Mouse (Mus musculus): ENCODE data around the gene Tbc1d13.
"Not testable (repeated sequence)": the region's sequence is repeated elsewhere in the genome, so short reads cannot be mapped to it uniquely, and the experiment has no call there.

Tbc1d13 gene

DNA sequence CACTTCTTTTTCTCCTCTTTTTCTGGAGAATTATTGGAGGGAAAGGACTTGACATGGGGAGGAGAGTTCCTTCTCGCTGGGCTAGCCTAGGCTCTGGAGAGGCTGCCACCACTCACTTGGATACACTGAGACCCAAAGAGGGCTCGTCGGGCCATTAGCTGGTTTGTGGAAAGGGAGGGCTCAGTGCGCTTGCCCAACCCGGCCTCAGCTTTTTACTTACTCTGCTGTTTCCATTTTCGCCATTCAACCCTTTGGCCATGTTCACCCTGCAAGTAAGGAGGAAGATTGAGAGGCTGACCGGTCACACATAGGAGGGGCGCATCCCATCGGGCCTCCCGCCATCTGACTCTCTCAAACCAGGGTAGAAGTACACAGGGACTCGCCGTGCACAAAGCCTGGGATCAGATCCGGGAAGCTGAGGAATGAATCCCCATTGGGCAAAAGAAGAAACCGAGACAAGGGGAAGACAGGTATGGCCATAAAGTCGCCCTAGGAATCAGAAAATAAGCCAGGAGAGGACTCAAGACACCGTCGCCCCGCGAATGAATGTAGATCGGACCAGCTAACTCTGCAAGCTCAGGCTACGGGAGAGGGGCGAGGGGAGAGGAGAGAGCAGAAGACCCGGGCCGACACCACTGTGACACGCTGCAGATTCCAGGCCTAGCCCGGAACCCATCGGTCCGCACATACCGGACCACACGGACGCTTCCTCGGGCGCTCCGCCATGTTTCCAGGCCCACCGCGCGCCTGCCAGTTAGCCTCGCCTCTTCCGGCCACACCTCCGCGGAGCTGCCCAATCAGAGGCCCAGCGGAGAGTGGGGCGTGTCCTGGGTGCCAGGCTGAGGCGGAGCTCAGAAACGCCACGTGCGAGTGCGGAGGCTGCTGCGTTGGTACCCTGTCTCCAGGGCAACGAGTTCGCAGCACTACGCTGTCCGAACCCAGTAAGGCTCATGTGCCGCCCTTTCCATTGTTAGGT lies 44.4 kb downstream of the Tbc1d13 start, which contains the start of gene Spout1:
TSS of gene Spout1 (minus strand) at position 760 of the 976 bp plus-strand sequence.
- DNase-seq (ENCODE audit: low read depth, low spot score): peak; percentile 97

DNA sequence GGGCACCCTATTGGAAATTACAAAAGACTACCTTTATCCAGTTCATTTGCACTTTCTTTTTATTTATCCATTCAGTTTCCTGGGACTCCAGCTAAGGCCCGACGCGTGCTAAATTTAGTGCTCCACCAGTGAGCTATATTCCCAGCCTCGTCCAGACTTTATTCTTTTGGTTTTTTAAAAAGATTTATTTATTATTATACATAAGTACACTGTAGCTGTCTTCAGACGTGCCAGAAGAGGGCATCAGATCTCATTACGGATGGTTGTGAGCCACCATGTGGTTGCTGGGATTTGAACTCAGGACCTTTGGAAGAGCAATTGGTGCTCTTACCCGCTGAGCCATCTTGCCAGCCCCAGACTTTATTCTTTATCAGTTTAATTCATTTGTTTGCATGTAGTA lies 45.2 kb downstream of the Tbc1d13 start:
- DNase-seq (ENCODE audit: low read depth, low spot score): not testable (repeated sequence)

DNA sequence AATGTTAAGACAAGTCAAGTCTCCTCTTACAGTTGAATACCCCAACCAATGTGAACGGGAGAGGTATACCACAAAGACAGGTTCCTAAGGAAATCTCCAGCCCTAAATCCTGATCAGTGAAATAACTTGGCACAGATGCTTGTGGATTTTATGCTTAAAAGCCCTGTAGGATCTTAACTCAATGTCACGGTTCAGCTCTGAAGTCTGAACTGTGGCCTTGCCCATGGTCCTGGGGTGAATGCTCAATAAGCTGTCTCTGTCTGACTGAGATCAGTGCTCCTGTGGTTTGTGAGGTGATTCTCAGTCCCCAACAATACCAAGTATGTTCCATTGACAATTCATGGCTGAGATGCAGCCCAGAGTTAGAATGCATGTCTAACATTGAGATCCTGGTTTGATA lies 48.9 kb downstream of the Tbc1d13 start:
- no peak for DNase-seq (ENCODE audit: low read depth, low spot score)

DNA sequence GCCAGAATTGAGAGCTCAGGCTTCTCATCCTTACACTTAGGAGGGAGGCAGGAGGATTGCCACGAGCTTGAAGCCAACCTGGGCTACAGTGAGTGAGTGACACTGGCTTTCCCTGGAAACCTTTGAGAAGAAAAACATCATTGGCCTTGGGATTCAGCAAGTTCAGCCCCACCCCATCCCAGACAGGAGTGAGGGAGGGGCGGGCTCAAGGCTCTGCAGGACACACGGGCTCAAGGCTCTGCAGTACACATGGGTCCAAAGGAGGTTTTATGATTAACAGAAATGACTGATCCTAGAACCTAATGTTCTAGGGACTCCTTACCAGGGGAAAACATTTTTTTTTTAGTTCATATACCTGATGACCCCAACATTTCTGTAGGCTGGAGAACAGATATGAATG lies 50.2 kb downstream of the Tbc1d13 start:
- no peak for DNase-seq (ENCODE audit: low read depth, low spot score)

DNA sequence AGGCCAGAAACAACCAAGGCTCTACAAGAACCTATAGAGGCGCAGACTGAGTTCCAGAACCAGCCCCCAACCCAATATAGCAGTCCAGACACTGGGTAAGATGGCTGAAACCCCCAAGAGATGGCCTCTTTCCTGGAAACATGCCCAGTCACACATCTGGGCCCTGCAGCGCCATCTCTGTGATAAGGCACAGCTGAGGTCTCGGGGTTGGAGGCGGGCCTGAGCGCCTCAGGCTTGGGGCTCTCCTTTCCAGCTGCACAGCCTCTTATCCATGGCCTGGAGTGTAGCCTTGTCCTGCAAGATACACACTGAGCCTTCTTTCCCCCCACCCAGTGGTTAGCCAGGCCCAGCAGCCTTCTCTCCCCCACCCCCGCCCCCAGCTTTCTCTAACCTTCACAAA lies 51.7 kb downstream of the Tbc1d13 start:
- DNase-seq (ENCODE audit: low read depth, low spot score): no peak

DNA sequence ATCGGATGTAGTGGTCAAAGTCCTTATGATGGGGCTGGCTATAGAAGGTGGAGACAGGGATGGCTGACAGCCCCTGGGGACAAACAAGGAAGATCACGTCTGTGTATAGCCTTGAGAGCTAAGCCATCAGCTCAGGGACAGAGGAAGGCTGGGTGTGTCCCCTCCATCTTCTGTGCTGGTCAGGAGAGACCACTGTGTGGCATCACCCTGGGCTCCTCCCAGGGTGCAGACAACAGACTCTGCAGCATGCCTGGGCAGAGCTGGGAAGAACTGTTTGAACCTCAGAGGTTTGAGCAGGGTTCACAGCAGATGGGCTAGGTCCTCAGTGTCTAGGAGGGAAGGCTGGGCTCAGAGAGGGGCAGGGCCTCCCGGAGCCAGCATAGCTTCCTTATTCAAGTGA lies 52.1 kb downstream of the Tbc1d13 start:
- DNase-seq (ENCODE audit: low read depth, low spot score): no peak

DNA sequence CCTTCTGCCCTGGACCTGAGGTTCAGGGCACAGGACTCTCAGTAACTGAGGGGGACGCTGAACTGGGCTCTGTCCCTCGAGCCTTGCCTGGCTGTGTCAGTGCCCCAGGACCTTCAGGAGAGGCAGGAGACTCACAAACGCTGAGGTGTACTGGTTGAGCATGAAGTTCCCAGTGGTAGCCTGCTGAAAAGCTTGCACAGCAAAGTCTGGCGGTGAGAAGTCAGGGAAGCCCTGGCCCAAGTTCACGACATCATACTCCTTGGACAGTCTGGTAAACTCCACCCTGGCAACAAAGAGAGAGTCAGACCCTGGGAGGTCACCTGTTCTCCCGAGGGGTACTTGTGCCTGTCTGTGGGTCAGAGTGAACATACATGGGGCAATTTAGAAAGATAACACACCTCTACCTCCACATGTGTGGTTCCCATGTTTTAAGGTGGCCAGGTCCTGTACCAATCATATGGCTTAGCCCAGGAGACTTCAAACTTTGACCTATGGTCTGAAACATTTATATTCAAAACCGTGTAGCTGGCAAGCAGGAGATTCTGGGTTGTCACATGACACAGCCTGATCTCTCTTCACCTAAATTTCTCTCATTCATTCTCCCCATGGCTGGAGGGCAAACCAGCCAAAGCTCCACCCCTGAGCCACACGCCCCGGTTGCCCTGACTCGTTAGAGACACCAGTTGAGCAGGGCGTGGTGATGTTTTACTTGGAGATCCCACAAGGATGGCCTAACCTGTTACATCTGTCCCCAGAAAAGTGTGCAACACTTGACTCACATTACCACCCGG lies 58.4 kb downstream of the Tbc1d13 start:
- no peak for DNase-seq (ENCODE audit: low read depth, low spot score)

DNA sequence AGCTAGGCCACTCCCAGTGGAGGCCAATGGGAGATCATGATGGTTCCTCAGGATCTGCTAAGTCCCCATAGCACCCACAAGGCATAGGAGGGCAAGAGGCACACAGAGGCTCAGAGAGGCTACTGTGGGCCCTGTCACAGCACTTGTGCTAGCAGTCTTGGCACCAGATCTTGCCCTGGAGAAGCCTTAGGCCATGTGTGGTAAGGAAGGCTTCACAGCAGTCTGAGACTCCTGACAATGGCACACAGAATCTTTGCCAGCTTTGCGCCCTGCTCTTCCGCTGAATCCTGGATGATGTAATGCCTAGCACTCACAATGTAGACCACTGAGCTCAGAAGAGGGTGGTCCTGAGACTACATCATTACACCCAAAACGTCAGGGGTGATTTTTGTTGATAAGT lies 61.1 kb downstream of the Tbc1d13 start:
- no peak for DNase-seq (ENCODE audit: low read depth, low spot score)

DNA sequence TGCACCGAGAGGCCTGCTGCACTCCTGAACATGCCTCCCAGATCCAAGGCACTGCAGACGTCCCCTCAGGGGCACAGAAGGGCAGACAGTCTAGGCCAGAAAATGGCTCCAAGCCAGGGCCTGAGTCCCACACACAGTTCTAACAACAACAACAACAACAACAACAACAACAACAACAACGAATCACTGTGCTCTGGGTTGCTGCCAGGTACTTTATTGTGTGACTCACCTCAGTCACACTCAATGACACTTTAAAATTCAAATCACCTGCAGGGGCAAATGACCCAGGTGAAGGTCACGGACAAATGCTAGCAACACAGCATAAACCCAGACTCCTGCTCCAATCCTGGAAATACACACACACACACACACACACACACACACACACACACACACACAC lies 64.5 kb downstream of the Tbc1d13 start:
- DNase-seq (ENCODE audit: low read depth, low spot score): no peak

DNA sequence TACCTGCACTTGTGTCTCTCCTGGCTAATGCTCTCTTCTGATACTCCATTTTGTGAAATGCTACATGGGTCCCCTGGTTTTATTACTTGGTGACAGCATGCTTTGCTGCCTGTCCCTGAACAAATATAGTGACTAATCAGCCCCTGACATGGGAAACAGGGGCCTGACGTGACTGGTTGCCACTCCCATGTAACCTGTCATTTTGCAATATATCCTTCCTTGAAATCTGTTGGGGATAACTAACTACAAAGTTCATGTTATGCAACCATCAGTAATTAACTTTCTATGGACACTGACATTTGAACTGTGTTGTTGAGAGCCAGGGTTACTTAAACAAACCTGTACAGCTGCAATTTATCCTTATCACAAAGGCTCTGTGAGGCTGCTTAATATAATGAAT lies 66.4 kb downstream of the Tbc1d13 start:
- no peak for DNase-seq (ENCODE audit: low read depth, low spot score)

DNA sequence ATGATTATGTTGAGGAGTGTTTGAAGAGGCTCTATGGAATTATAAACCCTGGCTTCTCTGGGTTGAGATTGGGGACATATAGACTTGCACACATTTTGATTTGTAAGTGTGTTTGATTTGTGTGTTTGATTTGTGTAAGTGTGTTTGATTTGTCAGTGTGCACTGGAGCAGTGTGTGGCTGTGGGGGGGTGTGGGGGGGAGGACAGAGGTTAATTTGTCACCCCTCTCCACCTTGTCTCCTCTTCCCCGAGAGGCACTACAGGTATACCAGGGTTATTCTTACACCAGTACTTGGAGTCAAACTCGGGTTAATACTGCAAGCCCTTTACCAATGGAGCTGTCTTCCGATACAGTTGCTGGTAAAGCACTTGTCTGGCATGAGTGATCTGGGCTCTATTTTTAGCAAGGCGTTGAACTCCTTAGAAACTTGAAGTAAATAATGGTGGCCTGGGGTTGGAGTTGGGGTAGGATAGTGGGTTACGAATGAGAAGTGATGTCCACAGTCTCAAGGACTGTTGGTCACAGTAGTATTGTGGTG lies 66.9 kb downstream of the Tbc1d13 start:
- no peak for DNase-seq (ENCODE audit: low read depth, low spot score)
